Mouse (Mus musculus) right cerebral cortex, postnatal 14 days (tissue): Measurements from ENCODE around the gene Tex9.
"Not testable (repeated sequence)": the region's sequence is repeated elsewhere in the genome, so short reads cannot be mapped to it uniquely, and the experiment has no call there.

Experiments used
- DNase-seq: peaks from one replicate; pipeline ENCODE4 v3.0.0; 2022

The Tex9 gene

GRCm38 (mm10) chr9:72477306-72477705, 14.7 kb downstream of the Tex9 start:
- DNase-seq: no peak

GRCm38 (mm10) chr9:72475511-72475910, 16.5 kb downstream of the Tex9 start:
- peak; percentile 28 for DNase-seq

GRCm38 (mm10) chr9:72469851-72470250, 22.2 kb downstream of the Tex9 start:
- DNase-seq: no peak

DNA sequence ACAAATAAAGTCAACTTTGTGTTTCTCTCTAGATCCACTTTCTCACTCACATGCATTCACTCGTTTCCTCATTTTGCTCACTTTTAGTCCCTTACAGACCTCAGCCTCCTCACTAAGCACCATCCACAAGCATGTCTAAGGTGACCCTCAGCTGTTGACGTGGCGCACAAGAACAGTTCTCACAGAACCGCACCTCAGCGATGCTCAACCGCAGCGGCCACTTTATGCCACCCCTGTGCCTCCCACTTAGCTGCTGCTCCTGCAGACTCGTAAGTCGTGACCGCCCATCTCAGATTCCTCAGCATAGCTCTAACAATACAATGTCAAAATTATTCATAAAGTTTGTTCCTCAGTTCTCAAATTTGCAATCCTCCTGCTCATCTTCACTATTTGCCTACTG, 23.4 kb downstream of the Tex9 start:
- DNase-seq: no peak

DNA sequence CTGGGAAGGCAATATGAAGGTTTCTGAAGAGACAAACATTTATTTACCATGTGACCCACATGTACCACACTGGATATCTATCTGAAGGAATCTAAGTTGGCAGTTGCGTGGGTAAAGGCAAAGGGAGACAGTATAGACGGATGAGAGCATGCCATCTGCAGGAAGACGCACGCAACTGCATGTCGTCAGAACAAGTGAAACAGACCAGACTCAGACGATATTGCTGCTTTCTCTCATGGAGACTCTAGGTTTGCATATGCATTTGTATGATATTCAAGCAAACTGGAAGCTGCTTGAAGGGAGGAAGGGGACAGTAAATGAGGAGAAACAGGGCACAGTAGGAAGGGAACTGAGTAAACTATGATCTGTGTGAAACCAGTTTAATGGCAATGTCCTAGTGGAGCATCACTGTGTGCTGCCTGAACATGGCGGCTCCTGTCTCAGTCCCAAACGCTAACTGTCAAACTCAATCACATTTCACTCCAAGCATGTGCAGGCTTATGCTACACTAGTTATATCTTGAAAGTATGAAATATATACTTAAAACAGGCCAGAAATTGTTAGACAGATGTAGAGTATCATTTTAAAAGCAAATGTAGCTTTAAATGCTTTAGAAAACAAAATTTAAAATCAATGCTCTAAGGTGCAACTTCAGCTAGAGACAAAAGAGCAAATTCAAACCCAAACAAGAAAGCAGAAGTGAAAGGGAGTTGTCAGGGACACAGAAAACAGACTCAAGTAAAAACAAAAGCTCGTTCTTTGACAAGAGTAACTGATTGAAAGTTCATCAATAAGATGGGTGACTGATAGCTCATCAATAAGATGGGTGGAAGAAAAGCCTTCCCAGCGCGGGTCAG, 24.2 kb downstream of the Tex9 start:
- no peak for DNase-seq

DNA sequence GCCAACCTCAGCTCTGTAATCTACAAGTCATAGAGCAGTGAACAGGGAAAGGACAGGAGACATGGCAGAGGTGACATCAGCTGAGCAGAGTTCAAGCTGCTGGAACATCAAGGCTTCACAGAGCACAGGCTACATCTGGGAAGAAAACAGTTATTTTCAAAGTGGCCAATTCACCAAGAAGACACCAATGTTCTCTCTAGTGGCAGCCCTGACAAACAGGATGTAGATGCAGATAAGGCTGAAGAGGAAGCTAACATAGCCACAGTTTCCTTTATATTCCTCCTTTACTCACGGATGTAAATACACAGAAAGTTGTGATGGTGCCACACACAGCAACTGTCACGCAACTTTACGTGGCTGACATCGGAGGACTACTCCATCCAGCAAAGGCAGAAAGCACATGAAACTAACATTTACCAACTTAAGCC, 26.2 kb downstream of the Tex9 start:
- no peak for DNase-seq

DNA sequence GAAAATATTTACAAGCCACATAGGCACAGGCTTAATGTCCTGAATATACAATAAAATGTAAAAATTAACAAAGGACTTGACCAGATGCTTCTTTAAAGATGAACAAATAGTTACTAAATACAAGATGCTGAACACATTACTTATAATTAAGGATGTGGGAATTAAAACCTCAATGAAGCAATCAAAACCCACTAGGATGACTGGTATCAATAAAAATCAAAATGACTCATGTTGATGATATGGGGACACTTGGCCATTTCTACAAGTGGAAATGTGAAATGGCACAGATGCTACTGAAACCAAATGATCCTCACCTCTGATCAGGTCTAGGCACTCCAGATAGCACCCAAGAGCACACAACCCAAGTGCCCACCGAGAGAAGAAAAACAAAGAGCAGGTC, 27.2 kb downstream of the Tex9 start:
- DNase-seq: no peak

DNA sequence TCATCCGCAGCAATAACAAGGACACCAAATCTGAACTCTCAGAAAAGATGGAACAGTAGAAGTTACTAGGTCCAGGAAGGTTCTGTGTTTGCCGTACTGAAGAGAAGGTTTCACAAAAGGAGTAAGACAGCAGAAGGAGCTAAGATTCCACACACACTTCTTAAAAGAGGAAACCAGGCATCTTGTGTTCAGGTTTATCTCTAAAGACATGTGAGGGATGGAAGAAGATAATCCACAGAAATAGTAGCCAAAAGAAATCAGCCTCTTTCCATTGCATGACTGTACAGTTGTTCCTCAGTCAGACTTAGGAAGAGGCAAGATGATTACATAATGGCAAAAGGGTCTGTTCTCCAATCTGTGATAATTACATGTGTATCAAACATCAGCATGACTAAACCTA, 29.6 kb downstream of the Tex9 start:
- DNase-seq: no peak

DNA sequence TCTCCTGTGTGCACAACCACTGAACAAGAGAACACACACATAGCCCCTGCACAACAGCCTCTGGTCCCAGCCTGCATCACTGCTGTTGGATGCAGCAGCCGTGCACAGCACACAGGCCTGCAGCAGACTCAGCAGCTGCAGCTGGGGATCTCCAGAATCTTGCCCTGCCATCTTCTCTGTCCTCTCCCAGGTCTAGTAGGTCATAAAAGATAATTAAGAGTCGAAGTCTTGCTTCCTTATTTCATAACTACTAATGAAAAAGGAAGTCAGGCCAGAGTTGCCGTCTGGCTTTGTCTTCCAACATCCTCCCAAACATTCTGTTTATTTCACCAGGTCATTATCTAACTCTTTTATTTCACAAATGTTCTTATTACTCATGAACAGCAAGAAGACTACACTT, 31.2 kb downstream of the Tex9 start:
- no peak for DNase-seq

- DNase-seq: no peak
These were observed 32.3 kb downstream of the Tex9 start for GRCm38 (mm10) chr9:72459703-72460102.

DNA sequence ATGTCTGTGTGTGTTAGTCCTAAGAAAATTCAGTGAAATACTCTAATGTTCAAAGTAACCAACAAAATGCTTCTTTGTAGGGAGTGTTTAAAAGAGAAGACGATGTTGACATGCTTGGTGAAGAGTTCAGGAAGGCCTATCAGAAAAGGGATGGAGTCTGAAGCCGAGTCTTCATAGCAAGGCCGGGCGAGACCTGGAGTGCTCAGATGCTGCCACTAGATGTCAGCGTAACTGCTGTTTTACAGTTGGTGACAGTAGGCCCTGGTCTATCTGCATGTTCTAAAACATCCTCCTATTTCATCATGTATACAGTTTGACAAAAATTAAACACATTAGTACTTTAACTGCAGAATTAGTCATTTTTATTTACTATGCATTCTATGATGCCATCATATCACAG, 33.8 kb downstream of the Tex9 start:
- DNase-seq: peak; percentile 74

DNA sequence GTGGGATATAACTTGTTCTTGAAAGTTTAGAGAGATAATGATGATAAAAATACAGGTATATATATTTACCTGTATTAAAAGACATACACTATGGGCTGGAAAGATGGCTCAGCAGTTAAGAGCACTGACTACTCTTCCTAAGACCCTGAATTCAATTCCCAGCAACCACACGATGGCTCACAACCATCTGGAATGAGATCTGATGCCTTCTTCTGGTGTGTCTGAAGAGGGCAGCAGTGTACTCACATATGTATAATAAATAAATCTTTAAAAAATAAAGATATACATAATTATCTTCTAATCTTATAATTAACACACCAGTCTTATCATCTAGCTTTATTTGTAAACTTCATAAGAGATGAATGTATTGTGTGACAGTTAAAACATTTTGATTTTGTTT, 35.6 kb downstream of the Tex9 start:
- DNase-seq: no peak

DNA sequence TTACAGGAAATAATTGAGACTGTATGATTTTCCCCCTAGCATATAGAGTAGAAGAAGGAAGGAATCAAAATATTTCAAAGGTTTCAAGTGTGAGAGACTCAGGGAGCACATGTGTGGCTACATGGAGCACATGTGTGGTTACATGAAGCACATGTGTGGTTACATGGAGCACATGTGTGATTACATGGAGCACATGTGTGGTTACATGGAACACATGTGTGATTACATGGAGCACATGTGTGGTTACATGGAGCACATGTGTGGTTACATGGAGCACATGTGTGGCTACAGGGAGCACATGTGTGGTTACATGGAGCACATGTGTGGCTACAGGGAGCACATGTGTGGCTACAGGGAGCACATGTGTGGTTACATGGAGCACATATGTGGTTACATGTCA, 37.7 kb downstream of the Tex9 start:
- DNase-seq: not testable (repeated sequence)

DNA sequence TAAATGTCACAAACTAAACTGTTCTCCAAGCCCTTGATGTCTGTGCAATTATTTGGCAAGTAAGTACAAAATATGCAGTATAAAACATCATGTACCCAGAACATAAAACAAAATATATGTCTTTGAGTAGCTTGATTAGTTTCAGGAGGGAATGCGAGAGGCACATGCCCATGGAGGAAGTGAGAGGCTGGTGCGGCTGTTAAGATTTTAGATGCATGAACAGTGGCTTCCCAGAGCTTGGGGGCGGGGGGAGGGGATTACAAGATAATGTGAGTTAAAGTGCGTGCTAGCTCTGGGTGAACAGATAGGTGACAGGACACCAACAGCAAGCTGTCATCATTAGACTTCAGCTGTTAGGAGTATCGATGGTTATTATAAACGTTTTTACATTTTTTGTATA, 40.9 kb downstream of the Tex9 start:
- no peak for DNase-seq

- no peak for DNase-seq
These were observed 41.6 kb downstream of the Tex9 start for GRCm38 (mm10) chr9:72450363-72450762.

DNA sequence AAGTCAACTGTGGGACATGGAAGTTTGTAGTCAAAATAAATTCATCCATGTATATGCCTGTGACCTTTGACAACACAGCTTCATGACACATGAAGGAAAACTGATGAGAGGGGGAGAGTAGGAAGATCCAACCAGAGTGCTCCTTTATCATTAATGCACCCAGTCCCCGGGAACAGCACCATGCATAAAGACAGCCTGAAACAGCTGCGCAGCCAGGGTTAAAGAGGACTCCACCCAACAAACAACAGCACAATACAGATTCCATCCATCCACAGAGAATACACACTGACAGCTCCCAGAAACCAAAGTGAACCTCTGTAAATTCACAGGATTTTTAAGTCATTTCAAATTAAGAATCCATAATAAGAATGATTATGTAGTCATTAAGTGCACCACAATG, 42.2 kb downstream of the Tex9 start:
- DNase-seq: no peak

DNA sequence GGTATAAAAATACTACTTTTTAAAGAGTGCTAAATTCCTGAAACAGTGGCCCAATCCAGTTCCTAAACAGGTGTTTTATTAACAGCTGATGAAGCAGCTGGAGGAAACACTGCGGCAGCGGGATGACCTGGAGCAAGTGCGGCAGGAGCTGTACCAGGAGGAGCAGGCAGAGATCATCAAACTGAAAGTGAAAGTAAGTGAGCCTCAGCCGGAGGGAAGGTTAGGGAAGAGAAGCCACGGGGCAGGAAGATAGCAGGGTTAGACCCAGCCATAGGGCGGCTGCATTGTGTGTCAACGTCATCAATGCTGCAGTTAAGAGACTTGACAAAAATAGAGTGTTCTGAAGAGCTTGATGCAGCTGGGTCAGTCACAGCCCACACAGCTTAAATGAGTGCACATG, 42.6 kb downstream of the Tex9 start:
- DNase-seq: no peak

DNA sequence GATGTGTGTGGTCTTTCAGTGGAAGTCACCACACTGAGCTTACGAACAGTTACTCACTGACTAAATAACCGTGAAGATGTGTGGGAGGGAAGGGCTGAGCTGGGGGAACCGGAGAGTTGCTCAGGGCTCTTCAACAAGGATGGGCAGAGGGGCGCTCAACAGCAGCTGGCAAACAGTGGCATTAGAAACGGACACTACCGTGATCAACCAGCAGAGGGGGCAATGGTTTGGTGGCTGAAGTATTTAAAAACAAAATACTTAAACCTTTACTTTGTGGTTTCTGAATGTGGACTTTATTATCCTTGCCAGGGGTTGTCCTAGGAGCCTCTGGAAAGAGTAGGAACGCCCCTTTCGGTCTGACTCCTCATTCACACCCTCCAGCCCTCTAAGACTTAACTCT, 44.0 kb downstream of the Tex9 start:
- DNase-seq: peak; percentile 74

DNA sequence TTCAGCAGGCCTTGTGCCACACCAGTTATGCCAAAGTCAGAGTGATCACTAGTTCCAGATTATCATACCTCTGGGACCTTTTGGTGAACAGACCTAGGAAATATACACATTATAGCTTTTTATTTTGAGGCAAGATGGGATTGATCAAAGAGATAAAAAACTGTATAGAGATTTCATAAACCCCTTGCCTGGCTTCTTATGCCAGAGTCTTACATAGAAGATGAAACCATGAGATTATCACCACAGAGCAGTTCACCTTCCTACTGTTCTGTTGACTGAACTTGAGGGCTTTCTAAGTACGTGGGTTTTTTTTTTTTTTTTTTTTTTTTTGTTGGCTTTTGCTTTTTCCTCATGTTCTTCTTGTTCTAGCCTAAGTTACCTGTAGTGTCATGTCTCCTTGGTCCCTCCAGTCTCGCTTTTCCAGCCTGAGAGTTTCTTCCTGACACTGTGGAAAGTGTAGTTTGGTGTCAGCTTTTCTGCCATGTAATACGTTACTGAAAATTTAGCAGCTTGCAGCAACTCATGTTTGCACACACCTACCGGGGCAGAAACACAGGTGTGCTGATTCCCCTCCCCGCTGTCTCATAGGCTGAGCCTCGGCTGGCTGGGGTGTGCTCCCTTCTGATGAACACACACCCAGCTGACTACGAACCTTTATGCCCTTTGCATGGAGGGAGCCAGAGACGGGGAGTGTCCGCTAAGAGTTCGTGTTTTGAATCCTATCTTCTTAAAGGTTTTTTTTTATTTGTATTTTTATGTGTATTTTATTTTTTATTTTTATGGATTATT, 49.9 kb downstream of the Tex9 start:
- no peak for DNase-seq

DNA sequence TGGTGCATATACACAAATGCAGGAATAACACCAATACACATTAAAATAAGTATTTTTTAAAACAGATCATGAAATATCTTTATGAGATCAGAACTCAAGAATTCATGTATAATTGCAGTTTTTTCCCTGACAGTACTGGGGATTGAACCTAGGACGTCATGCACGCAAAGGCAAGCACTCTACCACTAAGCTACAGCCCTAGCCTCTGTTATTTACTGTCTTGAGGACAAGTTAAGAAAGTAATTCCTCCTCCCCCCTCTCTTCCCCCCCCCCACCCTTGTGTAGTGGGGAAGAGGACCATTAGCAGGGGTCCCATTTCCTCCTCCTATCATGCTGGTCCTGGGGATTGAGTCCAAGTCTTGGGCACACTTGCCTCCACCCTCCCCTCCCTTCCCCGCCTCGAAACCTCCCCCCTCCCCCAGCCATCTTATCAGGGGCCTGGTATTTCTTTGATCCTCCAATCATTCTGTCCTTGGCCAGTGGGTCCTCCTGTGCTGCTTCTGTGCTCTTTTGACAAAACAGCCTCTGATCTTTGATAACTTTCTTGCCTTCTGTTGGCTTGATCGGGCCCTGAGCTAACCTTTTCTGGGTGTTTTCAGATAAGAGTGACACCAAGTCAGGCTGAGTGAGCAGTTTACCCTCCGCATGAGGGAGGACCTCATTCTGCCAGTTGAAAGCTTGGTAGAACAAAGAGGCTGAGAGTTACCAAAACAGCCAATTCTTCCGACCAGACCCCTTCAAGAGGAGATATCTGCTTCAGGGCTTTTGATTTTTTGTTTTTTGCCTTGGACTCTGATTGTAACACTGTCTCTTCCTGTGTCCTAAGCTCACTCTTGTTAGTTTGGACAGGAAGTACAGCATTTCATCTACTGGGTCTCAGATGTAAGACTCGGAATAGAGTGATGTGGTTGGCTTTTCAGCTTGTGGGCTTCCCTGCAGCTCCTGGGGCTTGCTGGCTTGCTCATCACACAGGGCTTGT, 50.8 kb downstream of the Tex9 start:
- DNase-seq: no peak

DNA sequence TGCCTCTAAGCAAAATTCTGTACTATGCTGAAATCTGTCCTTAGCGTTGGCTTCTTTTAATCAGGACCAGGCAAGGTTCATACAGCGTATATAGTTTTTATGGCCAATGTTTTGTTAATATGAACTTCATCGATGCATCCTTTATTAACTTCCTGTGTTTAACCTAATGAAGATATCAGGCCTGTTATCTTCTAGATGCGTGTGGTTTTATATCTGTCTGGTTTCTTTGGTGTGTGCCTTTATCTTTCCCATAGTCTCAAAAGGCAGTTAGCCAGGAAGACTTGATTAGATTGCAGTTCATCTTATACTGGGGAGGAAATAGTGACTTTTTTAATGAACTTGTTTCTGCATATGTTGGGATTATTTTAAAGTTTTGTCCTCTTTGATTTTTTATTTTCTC, 51.7 kb downstream of the Tex9 start:
- no peak for DNase-seq

- no peak for DNase-seq
These were observed 53.3 kb downstream of the Tex9 start for GRCm38 (mm10) chr9:72438749-72439148.
